Mouse (Mus musculus) mouse embryonic stem cell (cell line): Measurements from ENCODE around the gene Zfp512.
"Not testable (repeated sequence)": the region's sequence is repeated elsewhere in the genome, so short reads cannot be mapped to it uniquely, and the experiment has no call there.

Experiments used
- in situ Hi-C, 2 experiments: fragments of 300-500 bp; cut with MboI; formaldehyde crosslinking; loops; 1 replicate in 1 of 2; 3 replicates in 1 of 2; pipeline ENCODE4 v1.14.3; 2019 to 2020; ENCODE audit warnings: low sequenced_read_pairs in 2 of 2, low pct_unique_long_range_greater_than_20kb in 1 of 2, mixed read lengths in 1 of 2; ENCODE audit not compliant: unreplicated experiment in 1 of 2

Gene Zfp512

DNA sequence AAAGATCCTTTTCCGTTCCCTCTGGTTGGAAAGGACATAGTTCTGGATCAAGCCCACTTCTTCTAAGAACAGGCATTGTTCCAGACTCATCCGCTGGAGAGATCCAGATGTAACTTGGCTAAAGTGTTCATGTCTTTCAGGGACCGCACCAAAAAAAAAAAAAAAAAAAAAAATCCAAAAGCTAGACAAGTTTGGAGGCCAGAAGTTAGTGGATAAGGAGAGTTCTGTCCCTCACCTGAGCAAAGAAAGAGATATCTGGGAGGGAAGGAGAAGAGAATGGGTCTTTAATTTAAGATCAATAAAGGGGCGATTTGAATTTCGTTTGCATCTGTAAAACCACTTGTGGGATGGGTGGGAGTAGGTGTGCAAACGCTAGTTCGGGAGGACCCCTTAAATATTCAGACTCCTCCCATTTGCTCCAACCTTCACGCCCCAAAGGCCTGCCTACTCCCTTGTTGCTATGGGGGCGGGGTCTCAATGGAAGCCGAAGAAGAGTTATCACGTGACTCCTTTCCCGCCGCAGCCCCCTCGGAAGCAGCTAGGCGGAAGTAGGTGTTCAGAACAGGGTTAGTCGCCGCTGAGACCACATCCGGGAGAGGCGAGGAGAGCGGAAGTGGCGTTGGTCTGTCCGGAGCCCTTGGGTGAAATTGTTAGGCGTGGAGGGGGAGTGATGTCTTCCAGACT, at the start of gene Zfp512:
TSS of gene Zfp512 (plus strand) at position 554 of the 684 bp plus-strand sequence.
- in situ Hi-C loops = no loop called here

DNA sequence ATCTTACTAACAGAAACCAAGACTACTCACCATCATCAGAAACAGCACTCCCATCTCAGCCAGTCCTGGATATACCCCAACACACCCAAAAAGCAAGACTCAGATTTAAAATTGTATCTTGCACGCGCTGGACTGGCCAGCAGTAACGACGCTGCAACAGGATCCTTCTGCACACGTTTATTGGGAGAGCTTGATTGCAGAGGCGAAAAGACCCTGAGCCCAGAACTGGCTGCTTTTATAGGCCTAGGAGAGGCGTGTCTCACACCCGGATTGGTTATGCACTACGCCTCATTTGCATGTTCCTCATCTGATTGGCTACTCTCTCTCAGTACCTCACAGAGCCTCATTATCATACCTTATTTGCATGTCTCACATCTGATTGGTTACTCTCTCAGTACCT, 17.5 kb upstream of the Zfp512 start:
- in situ Hi-C loops = not testable (repeated sequence)

DNA sequence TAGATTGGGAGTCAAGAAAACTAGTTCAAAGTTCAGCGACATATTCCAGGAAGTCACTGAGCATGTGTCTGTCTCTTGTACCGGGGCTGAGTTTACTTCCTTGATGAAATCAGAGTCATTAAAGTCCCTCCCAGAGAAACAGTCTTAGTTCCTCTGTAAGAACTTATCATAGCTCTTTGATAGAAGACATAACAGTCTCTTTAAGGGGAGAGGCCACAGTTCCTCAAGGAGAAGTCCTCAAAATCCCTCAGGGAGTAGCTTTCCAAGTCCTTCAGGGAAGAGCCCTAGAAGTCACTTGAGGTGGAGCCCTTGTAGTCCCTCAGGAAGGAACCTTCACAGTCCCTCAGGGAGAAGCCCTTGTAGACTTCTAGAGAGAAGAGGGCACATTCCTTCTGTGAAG, 895 bp upstream of the Zfp512 start:
- in situ Hi-C loops = no loop called here

GRCm38 (mm10) chr5:31452562-31452878, 289 bp downstream of the Zfp512 start:
- in situ Hi-C loops = no loop called here

DNA sequence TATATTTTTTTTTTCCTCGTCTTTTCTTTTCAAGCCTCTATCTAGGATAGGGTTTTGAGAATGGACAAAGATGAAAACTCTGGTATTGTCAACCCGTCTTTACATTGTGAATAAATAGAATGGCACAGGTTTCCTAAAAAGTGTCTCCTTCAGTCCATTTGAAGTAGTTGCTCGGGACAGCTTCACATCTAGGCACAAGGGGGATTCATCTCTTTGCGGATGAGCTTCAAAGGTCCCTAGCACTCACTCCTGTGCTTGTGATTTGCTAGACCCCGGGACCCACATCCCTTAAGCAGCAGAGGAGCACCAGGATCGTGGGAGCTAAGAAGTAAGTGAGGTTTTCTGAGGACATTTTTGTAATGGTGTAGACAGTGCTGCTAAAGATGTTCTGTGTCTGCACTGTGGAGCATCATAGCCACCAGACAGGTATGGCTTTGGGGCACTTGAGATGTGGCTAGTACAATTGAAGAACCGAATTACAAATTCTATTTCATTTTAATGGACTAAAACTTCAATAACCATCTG, 717 bp downstream of the Zfp512 start:
- in situ Hi-C loops = no loop called here

GRCm38 (mm10) chr5:31467798-31468197, 15.6 kb downstream of the Zfp512 start:
- in situ Hi-C loops = no loop called here

GRCm38 (mm10) chr5:31469711-31470110, 17.5 kb downstream of the Zfp512 start:
- in situ Hi-C loops = no loop called here

- in situ Hi-C loops = no loop called here
Measured at GRCm38 (mm10) chr5:31470334-31470733, 18.1 kb downstream of the Zfp512 start.

DNA sequence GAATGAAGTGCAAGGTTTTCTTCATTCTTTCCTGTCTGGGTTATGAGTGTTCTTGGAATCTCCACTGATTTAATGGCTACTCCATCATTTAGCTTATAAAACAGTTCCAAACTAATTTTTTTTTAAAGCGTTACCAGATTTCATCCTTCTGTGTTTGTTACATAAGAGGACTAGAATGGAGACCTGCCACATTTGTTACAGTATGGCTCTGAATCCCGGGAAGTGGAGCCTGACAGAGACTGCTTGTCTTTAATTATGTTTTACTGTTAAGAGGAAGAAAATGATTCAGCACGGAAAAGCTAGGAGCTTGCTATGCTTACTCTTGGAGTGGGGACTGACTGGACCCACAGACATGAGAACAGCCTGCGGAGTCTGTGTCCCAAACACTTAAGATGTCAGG, 28.3 kb downstream of the Zfp512 start:
- in situ Hi-C loops = no loop called here

GRCm38 (mm10) chr5:31485440-31485839, 33.2 kb downstream of the Zfp512 start, which contains the start of gene 4930548H24Rik:
Gene 4930548H24Rik (plus strand): TSS chr5:31485740.
- in situ Hi-C loops = no loop called here

GRCm38 (mm10) chr5:31487889-31488288, 35.7 kb downstream of the Zfp512 start:
- in situ Hi-C loops = no loop called here

DNA sequence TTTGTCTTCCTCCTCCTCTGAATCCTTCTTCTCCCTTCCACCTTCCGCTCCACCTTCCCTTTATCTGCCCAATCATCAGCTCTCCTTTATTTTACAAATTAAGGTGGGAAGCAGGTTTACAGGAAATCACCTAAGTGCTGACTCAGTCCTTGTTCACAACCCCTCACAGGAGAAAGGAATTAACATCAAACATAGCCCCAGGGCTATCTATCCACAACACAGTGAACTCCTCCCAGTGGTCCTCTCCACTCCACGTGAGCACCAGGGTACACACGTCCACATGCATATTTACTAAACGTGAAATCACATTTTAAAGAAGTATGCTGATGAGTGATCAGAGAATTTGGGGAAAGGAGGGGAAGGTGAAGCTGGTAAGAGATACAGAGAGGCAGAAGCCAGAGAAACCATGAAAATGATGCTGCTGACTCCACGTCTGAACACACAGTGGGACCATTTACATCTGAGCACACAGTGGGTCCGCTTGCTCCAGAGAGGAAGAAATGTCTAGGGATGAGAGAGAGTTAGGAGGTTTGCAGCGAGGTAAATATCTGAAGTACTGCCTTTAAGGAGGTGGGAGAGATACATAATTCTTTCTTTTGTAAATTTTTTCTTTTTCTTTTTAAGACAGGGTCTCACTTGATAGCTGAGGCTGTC, 37.0 kb downstream of the Zfp512 start:
- in situ Hi-C loops = no loop called here

GRCm38 (mm10) chr5:31492031-31492430, 39.8 kb downstream of the Zfp512 start:
- in situ Hi-C loops = no loop called here

GRCm38 (mm10) chr5:31494513-31495297, 42.5 kb downstream of the Zfp512 start, which contains the start of gene Gpn1:
Gene Gpn1 (plus strand): TSS chr5:31494741.
- in situ Hi-C loops = no loop called here

DNA sequence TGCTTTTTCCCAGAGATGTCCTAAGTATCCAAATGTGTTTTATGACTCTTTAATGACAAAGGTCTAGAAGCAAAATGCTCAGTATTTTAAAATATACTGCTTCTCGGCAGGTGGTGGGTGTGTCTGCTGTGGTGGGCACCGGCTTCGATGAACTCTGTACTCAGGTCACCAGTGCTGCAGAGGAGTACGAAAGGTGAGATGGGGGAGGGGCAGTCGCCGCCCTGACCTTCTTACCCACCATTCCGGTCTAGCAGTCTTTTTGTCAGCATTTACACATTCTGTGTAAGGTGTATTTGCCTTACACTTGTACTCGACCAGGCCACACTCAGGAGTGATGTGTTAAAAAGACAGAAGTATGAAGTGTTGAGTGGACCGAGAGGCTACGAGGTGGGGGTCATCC, 52.6 kb downstream of the Zfp512 start:
- in situ Hi-C loops = no loop called here

DNA sequence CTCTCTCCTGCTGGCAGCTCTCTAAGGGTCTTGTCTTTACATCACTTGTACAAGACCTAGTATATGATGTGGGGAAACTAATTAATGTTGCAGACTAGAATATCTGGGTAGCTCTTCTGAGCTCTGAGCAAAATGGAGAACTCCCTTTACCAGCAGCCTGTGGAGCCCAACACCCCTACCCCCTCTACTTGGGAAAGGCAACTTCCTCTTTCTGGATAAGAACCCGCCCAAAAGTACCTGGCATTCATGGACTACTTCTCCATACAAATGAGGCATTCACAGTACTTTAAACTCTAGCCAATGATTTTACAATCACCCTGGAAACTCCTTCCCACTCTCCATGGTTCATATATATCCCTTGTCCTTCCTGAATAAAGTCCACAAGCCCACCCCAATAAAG, 60.2 kb downstream of the Zfp512 start:
- in situ Hi-C loops = no loop called here

- in situ Hi-C loops = no loop called here
Measured at GRCm38 (mm10) chr5:31520556-31520955, 68.3 kb downstream of the Zfp512 start.

DNA sequence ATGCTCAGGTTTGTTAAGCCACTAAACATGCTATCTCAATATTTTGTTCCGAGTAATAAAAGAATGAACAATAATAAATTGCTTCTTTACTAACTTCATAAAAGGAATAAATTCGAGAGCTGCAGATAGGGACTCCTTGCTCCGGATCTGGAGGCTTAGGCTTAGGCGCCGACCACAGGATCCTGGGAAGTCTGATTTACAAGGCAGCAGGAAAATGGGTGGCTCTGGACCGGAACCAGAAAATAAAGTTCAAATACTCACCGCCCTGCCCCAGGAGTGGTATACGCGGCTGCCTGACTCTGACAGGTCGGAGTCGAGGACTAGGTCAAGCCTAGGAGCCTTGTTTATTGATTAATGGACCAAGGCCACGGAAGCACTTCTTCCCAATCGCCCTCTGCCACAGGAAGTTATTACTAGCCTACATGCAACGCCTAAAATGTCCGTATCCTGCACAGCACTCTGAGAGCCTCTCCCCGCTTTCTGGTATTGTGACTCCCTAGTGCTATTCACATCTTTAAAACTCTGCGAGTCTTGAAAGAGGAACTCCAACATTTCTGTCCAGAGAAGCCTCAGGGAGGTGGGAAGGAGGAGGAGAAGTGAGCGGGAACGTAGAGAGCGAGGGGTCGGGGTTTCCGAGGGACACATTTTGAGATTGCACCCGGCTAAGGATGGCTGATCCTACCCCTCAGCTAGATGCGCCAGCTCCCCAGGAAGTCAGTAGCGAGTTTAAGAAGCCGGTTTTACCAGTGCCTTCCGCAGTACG, 74.3 kb downstream of the Zfp512 start, which contains the start of gene Slc4a1ap:
TSS of gene Slc4a1ap (plus strand) at position 642 of the 763 bp plus-strand sequence.
- in situ Hi-C loops = no loop called here
